Mouse (Mus musculus): ENCODE data around the gene Il6st.

GRCm38 (mm10) chr13:112467384-112467783 is 3.5 kb downstream of the Il6st start:
- TF ChIP-seq CTCF (conservative IDR thresholded peaks at IDR 0.05; ENCODE audit: low read length), result no peak
- TF ChIP-seq NANOG (IDR thresholded peaks at IDR 0.05; ENCODE audit: borderline replicate concordance, low read length), result no peak
- TF ChIP-seq POU5F1 (IDR thresholded peaks at IDR 0.05; ENCODE audit: borderline replicate concordance, low read length), result no peak
